Mouse (Mus musculus) limb, embryonic 14.5 days (tissue): ENCODE results near the gene Ncor1. TPM values are rescaled to one million over a fixed set of nuclear protein-coding genes. Genes with fewer than 3 reads are reported as not detected.

Experiments used
- ATAC-seq: fragments of 200-750 bp; cut with Nextera tagmentation; 2 replicates; pipeline ENCODE4 v1.8.0; 2017; ENCODE audit warnings: low read depth, moderate number of reproducible peaks, moderate TSS enrichment; ENCODE audit not compliant: low FRiP score
- DNase-seq: peaks from one replicate; pipeline ENCODE4 v3.0.0-alpha.2; 2015; ENCODE audit warnings: low spot score
- H3K27ac ChIP-seq: fragments of 300-500 bp; sonication (generic); replicated peaks from 2 replicates; pipeline ENCODE4 v1.5.1; 2014; ENCODE audit warnings: low read depth, mild to moderate bottlenecking, low read length, moderate library complexity, mixed read lengths
- H3K27me3 ChIP-seq: fragments of 300-500 bp; sonication (generic); 2 replicates; pipeline ENCODE4 v1.6.1; 2014; ENCODE audit warnings: low read length, mixed read lengths; ENCODE audit not compliant: control insufficient read depth, insufficient read depth
- H3K36me3 ChIP-seq: fragments of 300-500 bp; sonication (generic); 2 replicates; pipeline ENCODE4 v1.6.1; 2014; ENCODE audit warnings: mild to moderate bottlenecking, low read length, moderate library complexity, mixed read lengths; ENCODE audit not compliant: control insufficient read depth, insufficient read depth
- H3K4me1 ChIP-seq: fragments of 300-500 bp; sonication (generic); 2 replicates; pipeline ENCODE4 v1.6.1; 2014; ENCODE audit warnings: antibody characterized with exemption, low read length, mixed read lengths; ENCODE audit not compliant: control insufficient read depth, insufficient read depth
- H3K4me2 ChIP-seq: fragments of 300-500 bp; sonication (generic); replicated peaks from 2 replicates; pipeline ENCODE4 v1.6.1; 2014; ENCODE audit warnings: low read depth, mild to moderate bottlenecking, low read length, moderate library complexity; ENCODE audit not compliant: severe bottlenecking
- H3K4me3 ChIP-seq: fragments of 300-500 bp; sonication (generic); replicated peaks from 2 replicates; pipeline ENCODE4 v1.5.1; 2014; ENCODE audit warnings: low read length
- H3K9ac ChIP-seq: fragments of 300-500 bp; sonication (generic); 2 replicates; pipeline ENCODE4 v1.6.1; 2014; ENCODE audit warnings: mild to moderate bottlenecking, low read depth, low read length, moderate library complexity; ENCODE audit not compliant: severe bottlenecking
- H3K9me3 ChIP-seq: fragments of 300-500 bp; sonication (generic); 2 replicates; pipeline ENCODE4 v1.6.1; 2016; ENCODE audit warnings: low read length; ENCODE audit not compliant: control insufficient read depth
- POLR2A ChIP-seq: fragments of 200-500 bp; IDR thresholded peaks from 2 replicates; pipeline ENCODE4 v1.8.0; 2012; ENCODE audit warnings: inconsistent platforms, mild to moderate bottlenecking, moderate library complexity, borderline replicate concordance; ENCODE audit not compliant: insufficient read depth, insufficient read length; ENCODE audit errors: extremely low read depth
- WGBS: fragments of 180-500 bp; shearing (Covaris S2); extraction: QIAGEN DNeasy Blood & Tissue Kit; methylation state at CpG from one replicate; pipeline ENCODE4 v1.1.7; 2014; 5-methylcytosine and 5-hydroxymethylcytosine counted together
- polyA plus RNA-seq, 2 experiments: library from polyadenylated mRNA; depleted of rRNA in 1 of 2; stranded (reverse) in 1 of 2; unstranded in 1 of 2; fragments of >200 nt; fragmentation: Nextera tagmentation in 1 of 2; extraction: Ambion mirVana in 1 of 2; gene quantifications; 2 replicates each; pipeline versions ENCODE4 v1.2.1 to v1.2.3; 2012 to 2014

Gene Ncor1
- polyA plus RNA-seq, 2 experiments: 132 to 171 TPM

DNA sequence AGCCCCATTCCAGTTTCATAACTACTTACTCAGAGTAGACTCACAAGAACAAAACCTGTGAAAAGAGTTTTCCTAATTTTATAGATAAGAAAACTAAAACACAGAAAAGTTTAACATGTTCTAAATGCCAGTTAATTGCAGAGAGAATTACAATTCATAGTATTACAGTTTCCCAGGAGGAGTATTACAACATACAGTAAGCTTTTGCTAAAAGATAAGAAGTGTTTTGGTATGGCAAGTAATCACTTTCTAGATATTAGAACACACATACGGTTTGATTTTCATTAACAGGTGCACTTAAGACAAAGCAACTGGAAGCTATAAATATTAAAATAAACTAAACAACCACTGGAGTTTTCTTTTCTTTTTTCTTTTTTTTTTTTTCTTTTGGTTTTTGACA lies 3.1 kb downstream of the Ncor1 start:
- no peak for ATAC-seq
- no peaks in the 10 kb centered on the region for H3K27me3 ChIP-seq
- H3K27ac ChIP-seq: no peak overlapping the region
- DNase-seq: no peak
- no peak for TF ChIP-seq POLR2A
- peaks cover 5% of the 10 kb centered on the region; the same call in 1 of the 2 replicates for H3K36me3 ChIP-seq
- H3K4me2 ChIP-seq: peak overlapping the region; percentile 68; the same call in 1 of the 2 replicates
- H3K4me3 ChIP-seq: no peak overlapping the region
- no peak overlapping the region for H3K9ac ChIP-seq
- H3K4me1 ChIP-seq: peaks cover 11% of the 10 kb centered on the region
- 74% methylated on average over 1 of the region's 1 CpGs for WGBS
- H3K9me3 ChIP-seq: no peaks in the 10 kb centered on the region

DNA sequence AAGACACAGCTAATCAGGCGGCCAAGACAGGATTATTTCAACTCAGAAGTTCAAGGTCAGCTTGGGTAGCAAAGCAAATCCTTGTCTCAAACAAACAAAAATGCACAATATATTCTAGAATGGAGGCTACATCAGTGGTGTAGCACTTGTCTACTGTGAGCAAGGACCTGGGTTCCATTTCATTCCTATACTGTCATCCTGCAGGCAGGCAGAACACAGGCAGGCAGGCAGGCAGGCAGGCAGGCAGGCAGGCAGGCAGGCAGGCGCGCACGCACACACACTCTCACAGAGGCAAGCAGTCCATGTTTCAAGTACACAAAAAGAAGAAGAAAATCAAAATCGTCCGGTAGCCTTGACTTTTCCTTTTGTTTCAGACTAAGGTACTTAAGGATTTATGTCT lies 9.4 kb downstream of the Ncor1 start:
- ATAC-seq (no peak), DNase-seq (no peak)
- Histone ChIP-seq H3K4me2 (no peak overlapping the region), H3K9ac (no peak overlapping the region), H3K9me3 (no peaks in the 10 kb centered on the region), H3K27me3 (no peaks in the 10 kb centered on the region), H3K27ac (no peak overlapping the region), H3K4me1 (no peaks in the 10 kb centered on the region), H3K4me3 (no peak overlapping the region), H3K36me3 (peaks cover 10% of the 10 kb centered on the region; the same call in 1 of the 2 replicates)
- no peak for TF ChIP-seq POLR2A
- WGBS: 93% methylated on average over 6 of the region's 6 CpGs

DNA sequence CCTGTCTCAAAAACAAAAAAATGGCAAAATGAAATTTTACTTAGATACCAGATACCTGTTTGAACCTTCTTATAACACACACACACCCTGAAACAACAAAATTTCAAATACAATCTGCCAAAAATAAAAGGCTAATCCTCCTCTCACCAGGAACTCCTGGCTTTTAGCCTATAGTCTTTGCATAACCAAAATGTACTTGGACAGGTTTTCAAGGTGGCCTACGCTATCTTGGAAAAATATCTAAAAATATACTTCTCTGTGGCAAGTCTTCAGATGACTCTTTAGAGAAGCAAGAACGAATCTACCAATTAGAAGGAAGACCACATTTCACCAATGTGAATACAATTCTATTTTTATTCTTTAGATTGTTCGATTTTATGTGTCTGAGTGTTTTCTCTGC lies 12.5 kb downstream of the Ncor1 start:
- TF ChIP-seq POLR2A: no peak
- no peak overlapping the region for H3K4me2 ChIP-seq
- H3K4me1 ChIP-seq: no peaks in the 10 kb centered on the region
- ATAC-seq (no peak), DNase-seq (no peak)
- 96% methylated on average over 3 of the region's 3 CpGs for WGBS
- no peak overlapping the region for H3K9ac ChIP-seq
- no peak overlapping the region for H3K4me3 ChIP-seq
- H3K36me3 ChIP-seq: peaks cover 6% of the 10 kb centered on the region; the same call in 1 of the 2 replicates
- no peak overlapping the region for H3K27ac ChIP-seq
- no peaks in the 10 kb centered on the region for H3K27me3 ChIP-seq
- H3K9me3 ChIP-seq: no peaks in the 10 kb centered on the region

DNA sequence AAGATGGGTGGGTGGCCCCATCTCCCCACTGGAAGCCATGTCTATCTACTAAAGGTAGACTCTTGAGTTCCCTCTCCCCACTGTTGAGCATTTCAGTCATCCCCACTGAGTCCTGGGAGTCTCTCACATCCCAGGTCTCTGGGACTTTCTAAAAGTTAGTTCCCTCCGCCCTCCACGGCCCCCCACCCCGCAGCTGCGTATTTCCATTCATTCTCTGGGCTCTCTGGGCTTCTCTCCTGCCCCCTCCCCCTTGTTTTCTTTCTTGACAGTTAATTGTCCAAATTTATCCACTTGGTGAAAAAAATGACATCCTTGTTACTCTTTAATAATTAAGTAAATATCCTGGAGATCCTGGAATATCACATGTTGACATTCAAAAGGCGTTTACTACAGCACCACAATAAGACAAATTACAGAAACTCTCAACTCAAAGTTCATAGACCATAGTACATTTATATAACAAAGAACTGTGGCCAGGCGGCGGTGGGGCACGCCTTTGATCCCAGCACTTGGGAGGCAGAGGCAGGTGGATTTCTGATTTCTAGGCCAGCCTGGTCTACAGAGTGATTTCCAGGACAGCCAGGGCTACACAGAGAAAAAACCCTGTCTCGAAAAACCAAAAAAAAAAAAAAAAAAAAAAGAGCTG lies 17.5 kb downstream of the Ncor1 start:
- no peak overlapping the region for H3K27ac ChIP-seq
- no peak for ATAC-seq
- no peak overlapping the region for H3K4me3 ChIP-seq
- H3K4me1 ChIP-seq: no peaks in the 10 kb centered on the region
- H3K27me3 ChIP-seq: no peaks in the 10 kb centered on the region
- DNase-seq: no peak
- H3K9ac ChIP-seq: no peak overlapping the region
- no peak overlapping the region for H3K4me2 ChIP-seq
- no peak for TF ChIP-seq POLR2A
- peaks cover 9% of the 10 kb centered on the region for H3K36me3 ChIP-seq
- 95% methylated on average over 9 of the region's 9 CpGs for WGBS
- no peaks in the 10 kb centered on the region for H3K9me3 ChIP-seq

DNA sequence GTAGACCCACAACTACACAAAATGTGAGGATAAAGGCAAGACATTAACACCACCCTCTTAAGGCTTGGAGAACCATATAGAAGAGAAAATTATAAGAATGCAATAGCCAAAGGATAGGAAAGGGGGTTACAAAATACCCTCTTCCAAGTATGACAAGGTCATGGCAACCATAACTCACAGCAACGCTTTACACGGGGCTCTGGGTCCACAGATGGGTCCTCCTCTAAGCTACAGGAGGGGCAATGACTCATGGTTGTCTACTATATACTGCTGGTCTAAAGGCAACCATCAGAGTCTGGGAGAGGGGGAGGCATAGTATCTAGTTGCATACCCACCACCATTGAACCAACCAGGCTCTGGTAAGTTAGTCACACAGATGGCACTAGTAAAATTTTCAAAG lies 26.1 kb downstream of the Ncor1 start:
- no peak for TF ChIP-seq POLR2A
- no peaks in the 10 kb centered on the region for H3K27me3 ChIP-seq
- no peak overlapping the region for H3K4me3 ChIP-seq
- ATAC-seq (no peak), DNase-seq (no peak)
- no peak overlapping the region for H3K27ac ChIP-seq
- peaks cover 43% of the 10 kb centered on the region for H3K36me3 ChIP-seq
- no peaks in the 10 kb centered on the region for H3K9me3 ChIP-seq
- 96% methylated on average over 2 of the region's 2 CpGs for WGBS
- H3K4me2 ChIP-seq: no peak overlapping the region
- no peaks in the 10 kb centered on the region for H3K4me1 ChIP-seq
- H3K9ac ChIP-seq: no peak overlapping the region

DNA sequence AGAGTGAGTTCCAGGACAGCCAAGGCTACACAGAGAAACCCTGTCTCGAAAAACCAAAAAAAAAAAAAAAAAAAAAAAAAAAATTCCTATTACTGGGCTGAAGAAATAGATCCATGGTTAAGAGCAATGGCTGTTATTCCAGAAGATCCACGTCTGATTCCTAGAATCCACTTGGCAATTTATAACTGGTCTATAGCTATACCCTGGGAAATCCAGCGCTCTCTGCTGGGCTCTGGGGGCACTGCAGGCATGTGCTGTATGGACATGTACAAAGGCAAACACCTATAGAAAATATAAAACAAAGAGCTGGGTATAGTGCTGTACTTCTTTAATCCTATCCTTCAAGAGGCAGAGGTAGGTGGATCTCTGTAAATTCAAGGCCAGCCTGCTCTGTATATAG lies 31.2 kb downstream of the Ncor1 start:
- no peak for TF ChIP-seq POLR2A
- ATAC-seq (no peak), DNase-seq (no peak)
- H3K27ac ChIP-seq: no peak overlapping the region
- no peaks in the 10 kb centered on the region for H3K4me1 ChIP-seq
- H3K9me3 ChIP-seq: no peaks in the 10 kb centered on the region
- H3K36me3 ChIP-seq: peaks cover 38% of the 10 kb centered on the region
- H3K9ac ChIP-seq: no peak overlapping the region
- 85% methylated on average over 2 of the region's 3 CpGs for WGBS
- H3K4me2 ChIP-seq: no peak overlapping the region
- H3K27me3 ChIP-seq: no peaks in the 10 kb centered on the region
- no peak overlapping the region for H3K4me3 ChIP-seq
